Mouse (Mus musculus): ENCODE results near the gene Cd300ld. TPM values are rescaled to one million over a fixed set of nuclear protein-coding genes. Genes with fewer than 3 reads are reported as not detected.

The Cd300ld gene
- total and polyA plus RNA-seq, 3 experiments: 0.17 to 0.50 (median 0.26) TPM

DNA sequence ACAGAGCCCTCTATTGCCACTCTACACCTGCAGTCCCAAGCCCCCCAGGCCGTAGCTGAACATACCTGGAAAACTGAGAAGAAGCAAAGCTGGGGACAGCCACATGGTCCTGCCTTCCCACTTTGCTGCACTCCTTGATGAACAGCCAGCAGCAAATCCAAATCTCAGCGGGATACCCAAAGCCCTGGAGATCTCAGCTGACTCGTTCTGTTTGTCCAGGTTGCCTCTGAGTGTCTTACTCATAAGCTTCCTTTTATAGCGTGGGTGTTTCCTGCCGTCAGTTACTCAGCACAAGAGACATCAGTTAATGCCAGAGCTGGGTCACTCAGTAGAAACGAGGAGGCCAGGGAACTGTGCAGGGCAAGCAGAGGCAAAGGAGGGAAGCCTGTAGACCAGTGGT is 55.6 kb downstream of the Cd300ld start, which contains the start of gene Cd300lb:
Gene Cd300lb, minus strand, starts transcription at position 243 of the 400 bp plus-strand sequence.
- dilution Hi-C loops (cut with MboI; ENCODE audit: extremely low pct_ligation_motif_present, extremely low pct_unique_long_range_greater_than_20kb, low sequenced_read_pairs): no loop called here
- Histone ChIP-seq H3K27me3 (replicated peaks) (peaks cover 73% of the 10 kb centered on the region), H3K4me3 (replicated peaks in 1 of 3; ENCODE audit: low read depth in 2 of 3, low read length in 2 of 3, poor library complexity in 1 of 3) (no peak within 1 kb of the TSS), H3K4me1 (ENCODE audit: control insufficient read depth in 1 of 2, insufficient read depth in 2 of 2) (no peaks in the 10 kb centered on the region), H3K9me3 (replicated peaks; ENCODE audit: low read length) (peaks cover 4% of the 10 kb centered on the region), H3K79me2 (replicated peaks; ENCODE audit: control insufficient read depth, extremely low read depth, insufficient read depth, poor library complexity, severe bottlenecking) (no peaks in the 10 kb centered on the region), H3K36me3 (replicated peaks in 1 of 2; ENCODE audit: control insufficient read depth in 1 of 2, insufficient read depth in 1 of 2, low read length in 1 of 2) (no peaks in the 10 kb centered on the region), H3K4me2 (ENCODE audit: insufficient read depth, low read depth, poor library complexity, severe bottlenecking) (no peak within 1 kb of the TSS), H3K9ac (ENCODE audit: insufficient read depth, low read depth) (no peak within 1 kb of the TSS), H3K27ac (ENCODE audit: insufficient read depth, low read depth) (no peak within 1 kb of the TSS)
- in situ Hi-C loops (cut with MboI; ENCODE audit: low pct_ligation_motif_present, low pct_unique_long_range_greater_than_20kb, low sequenced_read_pairs): no loop called here
- TF ChIP-seq MXI1 (IDR thresholded peaks at IDR 0.05; ENCODE audit: low read depth, low read length) (no peak), ZKSCAN1 (IDR thresholded peaks at IDR 0.05; ENCODE audit: borderline replicate concordance, low read depth, low read length) (no peak), NRF1 (IDR thresholded peaks at IDR 0.05; ENCODE audit: low read depth, low read length) (no peak), MEF2A (IDR thresholded peaks at IDR 0.05; ENCODE audit: borderline replicate concordance, low read depth, low read length) (no peak), JUN (IDR thresholded peaks at IDR 0.05; ENCODE audit: insufficient read depth, low read depth, low read length) (no peak), SIN3A (IDR thresholded peaks at IDR 0.05; ENCODE audit: low read length) (no peak), HCFC1 (IDR thresholded peaks at IDR 0.05; ENCODE audit: low read depth, low read length) (no peak), E2F4 (IDR thresholded peaks at IDR 0.05; ENCODE audit: insufficient replicate concordance, low read depth, low read length) (no peak), MAZ (IDR thresholded peaks at IDR 0.05; ENCODE audit: low read depth, low read length) (no peak), TCF12 (IDR thresholded peaks at IDR 0.05; ENCODE audit: low read depth, low read length) (no peak), EP300 (IDR thresholded peaks at IDR 0.05; ENCODE audit: low read length) (no peak), CHD1 (IDR thresholded peaks at IDR 0.05; ENCODE audit: low read depth, low read length) (no peak), MAFK (IDR thresholded peaks at IDR 0.05; ENCODE audit: insufficient replicate concordance, low read length) (no peak), ZMIZ1 (IDR thresholded peaks at IDR 0.05; ENCODE audit: low read depth, low read length) (no peak), RAD21 (IDR thresholded peaks at IDR 0.05; ENCODE audit: low read depth, low read length) (no peak)
- no peak for DNase-seq (ENCODE audit: extremely low read depth)

- Histone ChIP-seq H3K4me2 (ENCODE audit: insufficient read depth, low read depth, poor library complexity, severe bottlenecking) (no peak overlapping the region), H3K36me3 (replicated peaks in 1 of 2; ENCODE audit: control insufficient read depth in 1 of 2, insufficient read depth in 1 of 2, low read length in 1 of 2) (no peaks in the 10 kb centered on the region), H3K4me3 (replicated peaks in 1 of 3; ENCODE audit: low read depth in 2 of 3, low read length in 2 of 3, poor library complexity in 1 of 3) (no peak overlapping the region), H3K27ac (ENCODE audit: insufficient read depth, low read depth) (no peak overlapping the region), H3K79me2 (replicated peaks; ENCODE audit: control insufficient read depth, extremely low read depth, insufficient read depth, poor library complexity, severe bottlenecking) (no peaks in the 10 kb centered on the region), H3K27me3 (replicated peaks) (peaks cover 76% of the 10 kb centered on the region), H3K4me1 (ENCODE audit: control insufficient read depth in 1 of 2, insufficient read depth in 2 of 2) (no peaks in the 10 kb centered on the region), H3K9ac (ENCODE audit: insufficient read depth, low read depth) (no peak overlapping the region), H3K9me3 (replicated peaks; ENCODE audit: low read length) (peaks cover 4% of the 10 kb centered on the region)
- TF ChIP-seq TBP (conservative IDR thresholded peaks at IDR 0.05; ENCODE audit: low read depth, low read length) (no peak), RAD21 (IDR thresholded peaks at IDR 0.05; ENCODE audit: low read depth, low read length) (no peak), MXI1 (IDR thresholded peaks at IDR 0.05; ENCODE audit: low read depth, low read length) (no peak), BHLHE40 (IDR thresholded peaks at IDR 0.05; ENCODE audit: low read depth, low read length) (no peak), NRF1 (IDR thresholded peaks at IDR 0.05; ENCODE audit: low read depth, low read length) (no peak), KAT2A (IDR thresholded peaks at IDR 0.05; ENCODE audit: insufficient replicate concordance, low read length) (no peak), MAZ (IDR thresholded peaks at IDR 0.05; ENCODE audit: low read depth, low read length) (no peak), MAFK (IDR thresholded peaks at IDR 0.05; ENCODE audit: insufficient replicate concordance, low read length) (no peak), ZNF384 (IDR thresholded peaks at IDR 0.05; ENCODE audit: low read depth, low read length) (no peak), JUND (conservative IDR thresholded peaks at IDR 0.05; ENCODE audit: low read depth, low read length) (no peak), ZC3H11A (IDR thresholded peaks at IDR 0.05; ENCODE audit: low read depth, low read length) (no peak)
- in situ Hi-C loops (cut with MboI; ENCODE audit: low pct_ligation_motif_present, low pct_unique_long_range_greater_than_20kb, low sequenced_read_pairs) (no loop called here), dilution Hi-C loops (cut with MboI; ENCODE audit: extremely low pct_ligation_motif_present, extremely low pct_unique_long_range_greater_than_20kb, low sequenced_read_pairs) (no loop called here)
- DNase-seq (ENCODE audit: extremely low read depth): no peak
These were observed 56.1 kb downstream of the Cd300ld start for GRCm38 (mm10) chr11:114933591-114933990.

Other genes with a start within 250 kb of the Cd300ld start
- gene Kif19a, start 224.5 kb downstream of the Cd300ld start, total RNA-seq (2012; rRNA removed): 5.8 and 8.2 TPM in 2 replicates
- 0.66 and 1.9 TPM in 2 replicates for gene Kif19a, start 224.5 kb downstream of the Cd300ld start, total RNA-seq (2014; rRNA removed)
- 0.68 and 1.4 TPM in 2 replicates for gene Kif19a, start 224.5 kb downstream of the Cd300ld start, polyA plus RNA-seq (2012; ENCODE audit: insufficient read length, low read depth)
- gene Btbd17, start 194.0 kb downstream of the Cd300ld start, total RNA-seq (2012; rRNA removed): not detected in 2 replicates
- not detected in 2 replicates for gene Btbd17, start 194.0 kb downstream of the Cd300ld start, total RNA-seq (2014; rRNA removed)
- gene Btbd17, start 194.0 kb downstream of the Cd300ld start, polyA plus RNA-seq (2012; ENCODE audit: insufficient read length, low read depth): not detected in 2 replicates
- not detected in 2 replicates for gene Gpr142, start 191.0 kb downstream of the Cd300ld start, total RNA-seq (2012; rRNA removed)
- not detected in 2 replicates for gene Gpr142, start 191.0 kb downstream of the Cd300ld start, total RNA-seq (2014; rRNA removed)
- gene Gpr142, start 191.0 kb downstream of the Cd300ld start, polyA plus RNA-seq (2012; ENCODE audit: insufficient read length, low read depth): not detected in 2 replicates
- gene Gprc5c, start 138.8 kb downstream of the Cd300ld start, total RNA-seq (2012; rRNA removed): not detected in 2 replicates
- not detected in 2 replicates for gene Gprc5c, start 138.8 kb downstream of the Cd300ld start, total RNA-seq (2014; rRNA removed)
- gene Gprc5c, start 138.8 kb downstream of the Cd300ld start, polyA plus RNA-seq (2012; ENCODE audit: insufficient read length, low read depth): not detected in 2 replicates
- 0.13 and 0.17 TPM in 2 replicates for gene Cd300a, start 99.9 kb downstream of the Cd300ld start, total RNA-seq (2012; rRNA removed)
- 0.18 and 0.32 TPM in 2 replicates for gene Cd300a, start 99.9 kb downstream of the Cd300ld start, total RNA-seq (2014; rRNA removed)
- 1.0 TPM in 2 replicates for gene Cd300a, start 99.9 kb downstream of the Cd300ld start, polyA plus RNA-seq (2012; ENCODE audit: insufficient read length, low read depth)
- gene Cd300lb, start 55.5 kb downstream of the Cd300ld start, total RNA-seq (2012; rRNA removed): not detected in 2 replicates
- gene Cd300lb, start 55.5 kb downstream of the Cd300ld start, total RNA-seq (2014; rRNA removed): not detected in 2 replicates
- not detected in 2 replicates for gene Cd300lb, start 55.5 kb downstream of the Cd300ld start, polyA plus RNA-seq (2012; ENCODE audit: insufficient read length, low read depth)
- not detected in 2 replicates for gene Cd300c, start 20.8 kb downstream of the Cd300ld start, total RNA-seq (2012; rRNA removed)
- not detected in 2 replicates for gene Cd300c, start 20.8 kb downstream of the Cd300ld start, total RNA-seq (2014; rRNA removed)
- gene Cd300c, start 20.8 kb downstream of the Cd300ld start, polyA plus RNA-seq (2012; ENCODE audit: insufficient read length, low read depth): 0.40 TPM in 1 of 2 replicates, not detected in the other
- gene Cd300c2, start 12.0 kb upstream of the Cd300ld start, total RNA-seq (2012; rRNA removed): not detected in 2 replicates
- not detected in 2 replicates for gene Cd300c2, start 12.0 kb upstream of the Cd300ld start, total RNA-seq (2014; rRNA removed)
- gene Cd300c2, start 12.0 kb upstream of the Cd300ld start, polyA plus RNA-seq (2012; ENCODE audit: insufficient read length, low read depth): not detected in 2 replicates
- not detected in 2 replicates for gene Cd300ld2, start 26.3 kb upstream of the Cd300ld start, total RNA-seq (2012; rRNA removed)
- gene Cd300ld2, start 26.3 kb upstream of the Cd300ld start, total RNA-seq (2014; rRNA removed): not detected in 2 replicates
- not detected in 2 replicates for gene Cd300ld2, start 26.3 kb upstream of the Cd300ld start, polyA plus RNA-seq (2012; ENCODE audit: insufficient read length, low read depth)
- gene Cd300ld4, start 37.1 kb upstream of the Cd300ld start, total RNA-seq (2012; rRNA removed): not detected in 2 replicates
- not detected in 2 replicates for gene Cd300ld4, start 37.1 kb upstream of the Cd300ld start, total RNA-seq (2014; rRNA removed)
- gene Cd300ld4, start 37.1 kb upstream of the Cd300ld start, polyA plus RNA-seq (2012; ENCODE audit: insufficient read length, low read depth): not detected in 2 replicates
- gene Cd300ld5, start 47.8 kb upstream of the Cd300ld start, total RNA-seq (2012; rRNA removed): not detected in 2 replicates
- not detected in 2 replicates for gene Cd300ld5, start 47.8 kb upstream of the Cd300ld start, total RNA-seq (2014; rRNA removed)
- not detected in 2 replicates for gene Cd300ld5, start 47.8 kb upstream of the Cd300ld start, polyA plus RNA-seq (2012; ENCODE audit: insufficient read length, low read depth)
- gene Cd300ld3, start 58.5 kb upstream of the Cd300ld start, total RNA-seq (2012; rRNA removed): 0.17 and 0.42 TPM in 2 replicates
- gene Cd300ld3, start 58.5 kb upstream of the Cd300ld start, total RNA-seq (2014; rRNA removed): not detected in 2 replicates
- 0.37 TPM in 1 of 2 replicates, not detected in the other for gene Cd300ld3, start 58.5 kb upstream of the Cd300ld start, polyA plus RNA-seq (2012; ENCODE audit: insufficient read length, low read depth)
- gene Cd300e, start 72.3 kb upstream of the Cd300ld start, total RNA-seq (2012; rRNA removed): not detected in 2 replicates
- not detected in 2 replicates for gene Cd300e, start 72.3 kb upstream of the Cd300ld start, total RNA-seq (2014; rRNA removed)
- gene Cd300e, start 72.3 kb upstream of the Cd300ld start, polyA plus RNA-seq (2012; ENCODE audit: insufficient read length, low read depth): not detected in 2 replicates
- gene Rab37, start 101.5 kb upstream of the Cd300ld start, total RNA-seq (2012; rRNA removed): 3.6 and 4.5 TPM in 2 replicates
- gene Rab37, start 101.5 kb upstream of the Cd300ld start, total RNA-seq (2014; rRNA removed): 2.0 and 2.2 TPM in 2 replicates
- 2.2 and 2.3 TPM in 2 replicates for gene Rab37, start 101.5 kb upstream of the Cd300ld start, polyA plus RNA-seq (2012; ENCODE audit: insufficient read length, low read depth)
- gene Cd300lf, start 144.1 kb upstream of the Cd300ld start, total RNA-seq (2012; rRNA removed): 35.3 and 36.1 TPM in 2 replicates
- gene Cd300lf, start 144.1 kb upstream of the Cd300ld start, total RNA-seq (2014; rRNA removed): 13.5 and 15.5 TPM in 2 replicates
- gene Cd300lf, start 144.1 kb upstream of the Cd300ld start, polyA plus RNA-seq (2012; ENCODE audit: insufficient read length, low read depth): 36.9 and 38.9 TPM in 2 replicates
- 69.0 and 70.1 TPM in 2 replicates for gene Slc9a3r1, start 173.4 kb upstream of the Cd300ld start, total RNA-seq (2012; rRNA removed)
- gene Slc9a3r1, start 173.4 kb upstream of the Cd300ld start, total RNA-seq (2014; rRNA removed): 43.5 and 51.9 TPM in 2 replicates
- gene Slc9a3r1, start 173.4 kb upstream of the Cd300ld start, polyA plus RNA-seq (2012; ENCODE audit: insufficient read length, low read depth): 63.7 and 64.6 TPM in 2 replicates
- 15.7 and 16.1 TPM in 2 replicates for gene Tmem104, start 197.6 kb upstream of the Cd300ld start, total RNA-seq (2012; rRNA removed)
- 1.6 and 3.5 TPM in 2 replicates for gene Tmem104, start 197.6 kb upstream of the Cd300ld start, total RNA-seq (2014; rRNA removed)
- 10.3 and 10.8 TPM in 2 replicates for gene Tmem104, start 197.6 kb upstream of the Cd300ld start, polyA plus RNA-seq (2012; ENCODE audit: insufficient read length, low read depth)
- gene Nat9, start 197.9 kb upstream of the Cd300ld start, total RNA-seq (2012; rRNA removed): 51.7 and 74.0 TPM in 2 replicates
- 20.7 and 30.6 TPM in 2 replicates for gene Nat9, start 197.9 kb upstream of the Cd300ld start, total RNA-seq (2014; rRNA removed)
- gene Nat9, start 197.9 kb upstream of the Cd300ld start, polyA plus RNA-seq (2012; ENCODE audit: insufficient read length, low read depth): 24.1 and 34.0 TPM in 2 replicates